Mouse (Mus musculus) cerebellum, adult 11 months (tissue): ENCODE measurements around the gene Cabcoco1.

ENCODE experiments used
- DNase-seq: peaks from one replicate; pipeline ENCODE4 v3.0.0; 2022

The Cabcoco1 gene

DNA sequence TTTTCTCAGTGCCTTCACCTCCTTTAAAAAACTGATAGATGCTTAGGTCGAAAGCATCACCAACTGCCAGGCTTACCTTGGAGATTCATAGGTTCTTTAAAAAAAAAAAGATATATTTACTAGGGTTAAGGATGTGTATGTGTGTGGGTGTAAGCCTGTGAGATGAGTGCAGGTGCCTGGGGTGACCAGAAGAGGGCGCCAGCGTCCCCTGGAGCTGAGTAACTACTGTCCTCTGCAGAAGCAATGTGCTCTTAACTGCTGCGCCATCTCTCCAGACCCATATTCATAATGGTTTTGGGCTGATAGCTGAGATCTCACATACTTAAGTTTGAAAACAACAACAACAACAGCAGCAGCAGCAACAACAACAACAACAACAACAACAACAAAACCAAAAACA, 35.5 kb downstream of the Cabcoco1 start:
- DNase-seq = no peak

DNA sequence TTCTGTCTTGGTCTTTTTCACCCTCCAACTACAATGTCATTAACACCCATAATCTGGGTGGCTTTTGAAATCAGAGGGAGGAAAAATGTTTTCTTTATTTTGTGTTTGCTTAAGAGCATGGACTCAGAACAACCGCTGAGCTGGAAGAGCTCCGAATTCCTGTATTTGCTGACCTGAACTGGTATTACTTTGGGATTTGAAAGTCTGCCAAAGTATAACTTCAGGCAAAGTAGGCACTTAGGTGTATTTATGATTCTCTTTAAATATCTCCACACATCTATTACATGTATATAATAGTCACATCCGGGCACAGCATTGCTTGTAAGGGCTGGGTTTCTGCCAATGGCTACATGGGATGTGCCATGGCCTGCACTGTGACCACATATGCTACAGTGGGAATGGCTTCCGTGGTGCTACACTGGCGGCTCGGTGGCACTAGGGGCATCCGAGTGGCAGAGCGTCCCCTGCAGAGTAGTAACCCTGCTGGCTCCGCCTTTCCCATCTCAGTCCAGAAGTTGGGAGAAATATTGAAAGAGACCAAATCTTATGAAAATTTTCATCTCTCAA, 37.0 kb downstream of the Cabcoco1 start:
- no peak for DNase-seq

DNA sequence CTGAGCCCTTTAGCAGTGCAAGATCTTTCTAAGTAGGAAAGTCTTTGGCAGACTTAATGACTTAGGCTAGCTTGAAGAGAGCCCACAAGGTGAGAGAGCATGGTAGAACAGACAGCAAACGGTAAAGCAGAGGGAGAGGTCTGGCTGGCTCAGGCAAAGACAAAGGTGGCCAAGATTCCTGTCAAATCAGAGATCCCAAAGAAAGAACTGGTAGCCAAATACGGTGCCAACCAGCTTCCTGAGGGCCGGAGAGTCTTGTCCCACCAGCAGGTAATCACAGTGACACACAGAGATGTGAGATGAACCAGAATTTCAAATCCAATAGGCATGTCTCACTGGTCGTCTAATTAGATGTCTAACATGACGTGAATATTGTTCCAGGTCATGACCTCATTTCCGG, 40.6 kb downstream of the Cabcoco1 start:
- no peak for DNase-seq

DNA sequence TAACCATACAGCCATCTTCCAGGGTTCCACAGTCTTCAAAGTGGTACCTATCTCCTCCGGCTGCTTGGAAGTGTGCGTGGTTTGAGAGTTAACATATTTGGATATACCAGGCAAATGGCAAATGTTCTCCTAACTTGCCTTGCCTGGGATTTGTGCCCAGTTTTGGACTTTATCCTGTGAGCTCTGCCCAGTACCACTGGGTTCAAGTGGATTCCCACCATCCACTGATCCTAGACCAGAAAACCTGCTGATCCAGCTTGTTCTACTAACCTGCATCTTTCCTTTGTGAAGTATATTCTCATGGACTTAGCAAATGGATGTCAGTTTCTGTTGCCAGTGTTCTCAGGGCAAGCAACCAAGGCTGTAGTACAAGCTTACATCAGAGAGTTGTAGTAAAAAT, 46.5 kb downstream of the Cabcoco1 start:
- no peak for DNase-seq

DNA sequence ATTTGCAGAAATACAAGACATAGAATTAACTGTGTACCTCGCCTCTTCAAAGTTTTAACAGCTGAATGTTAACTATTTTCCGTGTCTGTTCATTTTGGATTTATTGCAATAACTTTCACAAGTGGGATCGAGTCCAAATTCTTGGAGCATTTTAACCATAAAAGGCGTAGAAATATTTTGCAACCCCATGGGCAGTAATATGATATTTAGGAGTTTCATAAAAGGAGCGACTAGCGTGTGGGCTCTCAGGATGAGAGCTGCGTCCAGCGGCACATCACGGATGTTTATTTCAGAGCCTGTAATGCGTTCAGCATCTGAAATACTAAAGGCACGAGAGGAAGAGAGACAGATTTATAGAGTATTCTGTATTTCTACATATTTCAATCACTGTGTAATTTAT, 50.1 kb downstream of the Cabcoco1 start:
- no peak for DNase-seq

DNA sequence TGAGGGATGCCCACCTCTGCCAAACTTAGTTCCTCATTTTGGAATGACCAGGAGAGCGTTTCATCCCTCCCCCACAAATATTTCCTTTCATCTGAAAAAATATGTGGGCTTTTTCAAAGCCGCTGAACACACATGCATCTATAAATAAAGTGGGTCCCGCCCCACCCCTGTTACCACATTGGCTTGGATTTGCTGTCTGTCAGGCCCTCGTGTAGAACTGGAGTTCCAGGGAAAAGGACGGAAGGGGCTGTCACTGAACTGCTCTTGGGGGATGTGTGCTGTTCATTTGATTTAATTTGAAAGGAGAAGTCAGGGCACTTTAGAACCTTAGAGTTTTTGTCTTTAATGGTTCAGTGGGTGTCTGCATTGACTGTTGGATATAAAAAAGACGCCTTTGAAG, 50.9 kb downstream of the Cabcoco1 start:
- no peak for DNase-seq

DNA sequence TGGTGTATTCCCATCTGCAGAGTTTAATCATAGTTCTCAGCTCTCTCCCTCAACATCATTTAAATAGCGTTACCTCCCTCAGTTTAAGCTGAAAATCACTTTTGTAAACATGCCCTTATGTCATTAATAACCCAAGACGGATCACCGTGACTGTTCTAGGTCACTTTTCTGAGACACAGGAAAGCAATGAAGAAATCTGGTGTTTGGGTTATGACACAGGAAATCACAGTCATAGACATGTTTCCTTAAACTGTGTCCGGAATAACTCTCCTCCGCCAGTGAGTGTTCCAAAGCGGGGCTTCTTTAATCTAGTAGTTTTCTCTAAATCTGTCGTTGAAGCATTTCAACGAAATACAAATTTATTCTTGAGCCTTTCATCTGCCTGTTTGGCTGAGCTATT, 68.9 kb downstream of the Cabcoco1 start:
- DNase-seq = no peak

DNA sequence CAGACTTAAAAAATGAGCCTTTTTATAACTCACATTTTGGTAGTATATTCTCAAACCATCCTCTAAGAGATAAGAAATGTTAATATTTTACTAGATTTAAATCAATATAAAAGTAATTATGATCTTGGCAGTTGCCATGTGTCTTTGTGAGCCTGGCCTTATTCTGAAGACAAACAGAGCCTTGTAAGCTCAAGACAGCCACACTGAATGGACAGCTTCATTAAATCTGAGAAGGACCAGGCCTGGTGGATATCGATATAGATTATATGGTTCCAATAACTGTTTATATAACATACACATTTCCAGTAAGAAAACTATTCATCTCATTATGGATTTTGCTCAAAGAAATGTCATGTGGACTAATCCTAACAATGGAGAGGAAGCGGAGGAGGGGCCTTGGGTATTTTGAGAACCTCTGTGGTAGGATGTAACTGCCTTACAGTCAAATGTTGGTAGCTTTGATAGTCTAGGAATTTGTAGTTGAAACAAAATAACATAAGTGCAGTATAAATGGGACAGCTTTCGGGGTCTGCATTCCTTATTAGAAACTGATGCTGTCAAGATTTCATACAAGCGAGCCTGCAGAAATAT, 75.9 kb downstream of the Cabcoco1 start:
- no peak for DNase-seq

DNA sequence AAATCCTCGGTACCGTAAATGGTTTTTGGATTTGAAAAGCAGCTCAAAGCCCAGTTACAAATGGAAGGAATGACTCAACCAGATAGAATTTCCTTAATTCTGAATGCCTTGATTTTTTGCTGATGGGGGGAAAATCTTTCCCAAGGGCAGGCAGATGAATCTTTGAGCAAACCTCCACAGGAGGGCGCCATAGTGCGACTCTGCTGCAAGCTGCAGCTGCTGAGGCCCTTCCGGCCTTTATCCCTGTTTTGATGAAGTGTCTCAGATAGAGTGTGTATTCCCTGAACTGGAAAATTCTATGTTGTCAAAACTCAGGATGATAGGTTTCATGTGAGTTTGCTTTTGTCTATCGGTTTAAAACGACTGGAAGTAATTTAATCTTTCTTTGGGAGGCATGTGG, 76.8 kb downstream of the Cabcoco1 start:
- DNase-seq = peak; percentile 2

DNA sequence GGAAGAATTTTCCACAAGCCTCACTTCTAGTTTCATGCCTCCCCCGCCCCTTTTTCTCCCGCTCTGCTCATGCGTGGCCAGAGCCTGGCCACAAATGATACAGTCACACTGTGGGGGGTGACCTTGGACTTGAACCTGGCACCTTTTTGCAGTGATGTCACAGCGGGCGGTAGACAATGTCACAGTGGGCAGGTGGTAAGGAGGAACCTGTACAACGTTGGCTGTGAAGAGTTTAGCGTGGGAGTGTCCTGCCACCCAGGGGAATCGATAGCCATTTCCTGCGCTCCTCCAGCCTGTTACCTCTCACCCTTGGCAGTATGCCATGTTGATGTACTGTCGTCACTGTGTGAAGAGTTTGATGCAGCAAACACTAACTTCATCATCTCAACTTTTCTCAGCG, 81.9 kb downstream of the Cabcoco1 start:
- no peak for DNase-seq

DNA sequence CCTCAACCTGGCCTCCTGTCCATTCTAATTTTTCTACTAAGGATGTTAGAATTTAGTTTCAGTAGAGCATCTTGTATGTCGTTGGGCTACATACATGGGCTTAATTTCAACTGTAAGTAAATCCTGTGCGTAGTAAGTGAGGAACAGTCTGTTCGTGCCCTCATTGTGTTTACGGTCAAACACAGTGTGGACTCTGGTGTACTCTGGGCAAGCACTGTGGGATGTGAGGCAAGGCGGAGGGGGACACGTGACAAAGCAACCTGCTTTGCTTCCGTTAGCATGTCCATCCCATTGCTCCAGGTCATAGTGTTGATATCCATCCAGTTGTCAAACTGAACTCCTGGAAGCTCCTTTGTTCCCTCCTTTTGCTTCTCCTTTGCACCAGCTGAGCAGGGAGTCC, 84.7 kb downstream of the Cabcoco1 start:
- no peak for DNase-seq

DNA sequence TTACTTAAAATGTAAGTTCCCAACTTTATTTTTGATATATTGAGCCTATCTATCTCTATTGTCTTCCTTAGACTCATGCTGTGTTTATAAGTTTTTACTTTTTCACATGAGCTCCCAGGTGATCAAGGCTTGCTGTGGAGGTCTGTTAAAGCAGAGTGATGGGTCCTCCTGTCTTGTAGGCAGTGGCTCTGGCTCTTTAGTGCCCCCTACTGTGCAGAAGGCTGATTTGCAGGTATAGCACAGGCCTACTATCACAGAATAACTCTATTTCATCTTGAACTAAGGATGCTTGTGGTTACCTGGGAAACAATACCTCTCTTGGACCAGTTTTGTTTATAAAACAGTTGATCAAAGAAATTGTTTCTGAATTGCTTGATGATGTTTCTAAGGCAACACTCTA, 87.2 kb downstream of the Cabcoco1 start:
- DNase-seq = no peak

DNA sequence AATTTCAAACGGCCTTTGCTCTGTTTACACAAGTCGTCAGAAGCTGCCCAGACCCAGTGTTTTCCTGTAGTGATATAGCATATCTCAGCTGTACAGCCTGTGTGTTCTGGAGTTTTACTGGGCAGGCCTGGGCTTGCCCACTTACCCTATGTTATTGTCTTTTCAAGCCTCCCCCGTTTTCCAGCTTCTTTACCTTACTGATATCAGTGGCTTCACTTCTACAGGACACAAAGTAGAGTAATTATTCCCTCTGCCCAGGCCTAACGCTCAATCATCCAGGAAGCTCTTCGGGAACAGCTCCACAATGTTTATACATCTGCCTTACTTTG, 94.9 kb downstream of the Cabcoco1 start:
- no peak for DNase-seq

DNA sequence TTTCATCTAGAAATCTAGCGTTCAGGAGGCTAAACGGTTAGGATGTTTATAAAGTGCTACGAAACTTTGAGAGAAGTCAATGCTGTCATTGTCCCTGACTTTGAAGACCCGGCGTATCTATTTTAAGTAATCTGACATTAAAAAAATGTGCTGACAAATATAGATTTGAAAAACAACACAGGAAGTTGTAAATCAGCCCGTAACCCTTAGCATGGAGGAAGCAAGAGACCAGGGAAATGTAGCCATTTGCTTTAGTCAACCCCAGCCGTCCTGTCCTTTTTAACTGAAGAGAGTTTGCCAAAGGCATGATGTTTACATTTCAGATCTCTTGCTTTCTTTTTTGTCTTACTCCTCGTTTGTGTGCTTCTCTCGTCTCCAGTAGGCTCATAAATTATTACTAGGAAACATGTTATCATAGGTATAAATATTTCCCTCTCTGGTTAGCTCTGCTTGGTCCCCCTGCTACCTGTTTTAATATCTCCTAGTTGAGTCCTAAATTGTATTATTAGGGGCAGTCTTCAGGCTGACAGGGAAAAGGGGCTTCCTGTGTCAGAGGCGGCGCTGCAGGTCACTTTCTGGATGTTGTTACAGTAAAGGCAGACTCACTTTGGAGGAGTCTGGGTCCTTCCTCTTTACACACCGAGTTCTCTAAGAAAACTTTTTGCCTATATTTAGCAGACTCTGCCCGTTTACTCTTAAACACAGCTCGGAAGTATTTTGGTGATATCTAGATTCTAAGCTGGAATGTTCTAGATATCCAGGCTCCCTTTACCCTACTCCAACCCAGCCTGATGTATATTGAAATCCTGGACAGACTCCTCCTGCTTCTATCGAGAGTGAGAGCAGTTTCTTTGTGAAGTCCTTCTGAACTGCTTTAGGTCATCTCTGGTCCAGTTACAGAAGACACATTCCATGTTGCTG, 95.6 kb downstream of the Cabcoco1 start:
- DNase-seq = no peak

DNA sequence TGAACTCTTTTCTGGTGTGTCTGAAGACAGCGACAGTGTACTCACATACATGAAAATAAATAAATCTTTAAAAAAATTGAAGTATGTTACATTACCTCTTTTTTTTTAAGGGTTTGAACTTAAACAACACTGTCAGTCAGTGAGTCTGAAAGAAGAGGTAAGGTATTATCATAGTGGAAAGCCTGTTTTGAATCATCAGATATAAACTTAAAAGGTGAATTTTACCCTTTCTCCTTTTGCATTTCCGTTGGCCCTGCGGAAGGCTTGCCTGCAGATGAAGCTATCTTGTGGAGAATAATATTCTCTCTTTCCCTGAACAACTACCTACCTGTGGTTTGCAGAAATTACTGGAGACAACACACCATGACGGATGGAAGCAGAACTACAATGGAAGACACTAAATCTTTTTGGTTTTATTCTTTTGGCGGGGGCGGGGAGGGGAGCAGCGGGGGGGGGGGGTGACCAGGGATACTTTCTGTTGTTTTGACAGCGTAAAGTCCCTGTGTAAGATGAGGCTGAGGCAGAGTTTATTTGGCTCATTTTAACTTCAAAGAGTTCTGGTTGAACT, 96.4 kb downstream of the Cabcoco1 start:
- DNase-seq = no peak

DNA sequence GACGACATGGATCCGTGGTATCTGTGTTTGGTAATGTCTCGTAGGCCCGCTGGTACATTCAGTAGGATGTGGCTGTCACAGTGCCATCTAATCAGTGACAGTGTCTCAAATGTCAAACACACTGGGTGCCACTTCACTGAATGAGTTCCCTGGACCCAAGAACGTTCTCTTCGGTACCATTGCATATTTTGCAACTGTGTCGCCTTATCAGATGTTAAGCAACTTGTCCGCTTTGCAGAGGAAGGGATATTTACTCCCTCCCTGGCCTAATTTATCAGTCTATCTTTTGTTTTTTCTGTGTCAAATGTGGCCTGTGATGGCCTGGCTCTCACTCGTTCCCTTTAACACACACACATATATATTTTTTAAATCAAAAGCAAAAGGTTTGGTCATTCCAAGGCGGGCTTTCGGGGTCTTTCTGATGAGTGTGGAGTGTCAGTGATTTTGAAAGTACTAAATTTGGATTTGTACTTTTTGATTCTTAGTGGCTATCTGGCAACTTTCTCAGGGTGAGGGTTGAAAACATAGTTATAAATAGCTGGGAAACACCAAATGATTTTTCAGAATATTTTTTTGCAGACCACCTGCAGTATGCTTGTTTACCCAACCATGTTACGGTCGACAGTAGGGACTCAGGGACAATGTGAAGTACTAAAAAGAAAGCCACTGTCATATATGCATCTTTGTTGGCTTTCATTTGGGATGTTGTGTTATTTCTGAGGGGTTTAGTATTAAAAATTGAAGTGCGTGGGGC, 97.2 kb downstream of the Cabcoco1 start:
- no peak for DNase-seq

DNA sequence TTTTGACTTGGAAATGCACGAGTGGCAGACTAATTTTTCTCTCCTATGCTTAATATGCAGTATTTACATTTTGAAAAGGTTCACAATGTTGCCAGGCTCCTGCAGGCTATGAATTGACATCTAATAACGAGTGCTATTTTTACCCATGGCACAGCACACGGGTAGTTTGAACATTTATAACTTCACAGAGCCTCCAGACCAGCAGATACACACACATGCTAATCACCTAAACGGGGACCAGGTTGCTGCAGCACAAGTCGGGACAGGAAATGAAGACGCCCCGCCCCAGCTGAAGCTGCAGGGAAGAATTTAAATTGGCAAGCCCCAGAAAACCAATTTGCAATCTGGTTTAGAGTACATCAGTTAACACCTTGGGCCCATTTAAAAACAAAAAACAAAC, 98.6 kb downstream of the Cabcoco1 start:
- no peak for DNase-seq

DNA sequence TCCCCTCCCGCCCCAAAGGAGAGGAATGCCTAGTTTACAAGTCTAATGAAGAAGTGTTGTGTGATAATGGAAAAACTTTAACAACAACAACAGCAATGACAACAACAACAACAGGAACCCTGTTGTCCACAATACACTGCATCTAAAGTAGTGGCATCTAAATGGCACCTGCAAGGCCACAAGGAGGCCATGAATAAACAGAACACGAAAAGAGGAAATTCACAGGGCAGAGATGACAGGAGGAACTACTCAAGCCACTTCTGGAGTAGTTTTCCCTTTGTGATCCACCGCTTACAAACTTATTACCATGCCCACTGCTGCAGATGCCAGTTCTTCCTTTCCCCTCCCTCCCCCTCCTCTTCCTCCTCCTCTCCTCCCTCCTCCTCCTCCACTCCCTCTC, 99.0 kb downstream of the Cabcoco1 start:
- DNase-seq = no peak

DNA sequence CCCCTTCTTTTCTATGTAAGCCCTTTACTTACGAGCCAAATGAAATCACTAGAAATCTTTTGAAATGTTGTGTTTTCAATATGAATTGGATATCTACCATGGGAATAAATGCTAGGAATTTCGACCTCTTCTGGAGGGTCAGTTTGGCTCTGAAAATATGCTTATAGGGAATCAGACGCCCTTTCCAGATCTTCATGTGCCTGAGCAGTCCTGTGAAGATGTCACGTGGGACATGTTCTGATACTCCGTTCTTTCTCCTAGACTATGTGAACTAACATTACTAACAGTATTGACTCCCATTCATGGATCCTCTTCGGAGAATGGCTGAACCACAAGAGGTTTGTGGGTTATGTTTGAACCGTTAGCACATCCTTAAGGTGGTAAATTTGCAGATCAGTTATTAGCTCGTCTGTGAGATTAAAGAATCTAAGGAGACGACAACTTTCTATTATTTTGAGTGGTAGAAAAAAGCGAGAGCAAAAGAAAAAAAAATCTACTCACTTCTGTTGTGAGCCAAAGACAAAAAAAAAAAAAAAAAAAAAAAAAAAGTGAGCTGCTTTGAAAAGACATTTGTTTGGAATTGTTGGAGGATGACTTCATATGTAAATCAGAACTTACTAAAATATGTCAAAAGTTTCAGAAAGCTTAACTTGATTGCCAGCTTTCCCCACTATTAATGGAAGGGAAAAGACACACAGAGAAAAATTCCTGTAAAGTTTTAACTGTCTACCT, 99.6 kb downstream of the Cabcoco1 start:
- DNase-seq = no peak

DNA sequence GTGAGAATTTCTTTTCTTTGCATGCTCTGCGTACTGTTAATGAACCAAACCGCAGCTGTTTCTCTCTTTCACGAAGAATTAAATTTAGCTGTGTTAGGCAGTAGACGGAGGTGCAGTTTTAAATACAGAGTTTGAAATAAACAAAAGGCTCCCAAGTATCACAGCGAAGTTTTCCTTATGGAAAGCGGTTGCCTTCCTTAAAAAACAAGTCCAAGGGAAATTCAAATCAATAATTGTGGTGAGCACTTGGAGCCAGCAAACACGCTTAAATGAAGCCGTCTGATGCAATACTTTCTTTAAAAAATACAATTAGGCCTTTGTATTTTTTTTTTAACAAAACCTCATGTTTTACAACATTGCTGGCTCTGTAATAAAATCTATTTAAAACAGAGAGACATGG, 101.2 kb downstream of the Cabcoco1 start:
- no peak for DNase-seq

DNA sequence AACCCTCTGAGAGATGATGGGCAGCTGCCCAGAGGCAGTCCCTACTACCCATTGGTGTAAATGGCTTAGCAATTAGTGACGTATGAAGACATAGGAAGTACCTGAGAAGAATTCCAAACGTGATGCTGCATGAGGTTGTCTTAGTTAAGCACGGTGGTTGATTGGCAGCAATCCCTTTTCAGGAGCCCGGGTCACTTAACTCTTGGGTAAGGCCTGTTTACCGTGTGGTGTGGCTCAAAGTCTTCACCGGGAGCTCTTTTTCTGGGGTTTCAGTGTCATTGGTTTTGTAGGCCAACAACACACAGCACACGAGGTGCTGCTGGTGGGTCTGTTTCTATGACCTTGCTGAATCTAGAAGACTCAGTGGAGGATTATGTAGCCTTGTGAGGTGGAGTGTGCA, 105.9 kb downstream of the Cabcoco1 start:
- DNase-seq = no peak

DNA sequence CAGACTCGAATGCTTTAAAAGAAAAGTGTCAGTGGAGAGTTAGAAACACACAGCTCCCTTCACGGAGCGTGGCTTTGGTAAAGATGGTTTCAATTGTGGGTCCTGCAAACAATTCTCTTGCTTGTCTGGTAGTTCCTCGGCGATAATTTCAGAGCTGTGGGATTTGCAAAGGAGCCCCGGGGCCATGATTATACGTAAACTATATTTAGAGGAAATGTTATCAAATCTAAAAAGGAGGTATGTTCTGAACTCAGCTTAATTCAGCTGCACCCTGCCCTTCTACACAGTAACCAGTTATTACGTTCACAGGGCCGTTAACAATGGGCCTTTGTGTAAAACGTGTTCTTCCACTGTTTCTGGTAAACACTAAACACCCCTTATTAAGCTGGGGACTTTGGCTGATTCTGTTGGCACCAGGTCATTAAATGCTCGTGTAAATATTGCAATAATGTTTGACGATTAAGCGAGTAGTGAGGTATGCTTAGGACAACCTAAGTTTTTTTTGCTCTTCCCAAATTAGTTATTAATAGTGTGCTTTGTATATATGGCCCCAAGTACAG, 106.6 kb downstream of the Cabcoco1 start:
- no peak for DNase-seq
